Mouse (Mus musculus) midbrain, postnatal 0 days (tissue): ENCODE results near the gene Pold1. TPM values are rescaled to one million over a fixed set of nuclear protein-coding genes. Genes with fewer than 3 reads are reported as not detected.

ENCODE experiments used
- ATAC-seq: fragments of 200-750 bp; cut with Nextera tagmentation; 2 replicates; pipeline ENCODE4 v1.8.0; 2017; ENCODE audit warnings: moderate number of reproducible peaks, mild to moderate bottlenecking, moderate TSS enrichment, moderate library complexity; ENCODE audit not compliant: low FRiP score
- DNase-seq: peaks from one replicate; pipeline ENCODE4 v3.0.0-alpha.2; 2015; ENCODE audit warnings: low spot score
- H3K27ac ChIP-seq: fragments of 300-500 bp; sonication (generic); 2 replicates; pipeline ENCODE4 v1.5.1; 2014; ENCODE audit warnings: low read depth, mild to moderate bottlenecking, low read length, mixed read lengths
- H3K27me3 ChIP-seq: fragments of 300-500 bp; sonication (generic); 2 replicates; pipeline ENCODE4 v1.6.1; 2014; ENCODE audit warnings: low read length, control low read depth, mixed read lengths; ENCODE audit not compliant: insufficient read depth
- H3K36me3 ChIP-seq: fragments of 300-500 bp; sonication (generic); 2 replicates; pipeline ENCODE4 v1.6.1; 2014; ENCODE audit warnings: low read length, control low read depth, mixed read lengths; ENCODE audit not compliant: insufficient read depth
- H3K4me1 ChIP-seq: fragments of 300-500 bp; sonication (generic); 2 replicates; pipeline ENCODE4 v1.6.1; 2014; ENCODE audit warnings: mild to moderate bottlenecking, control low read depth, antibody characterized with exemption, low read length, mixed read lengths; ENCODE audit not compliant: insufficient read depth
- H3K4me2 ChIP-seq: fragments of 300-500 bp; sonication (generic); 2 replicates; pipeline ENCODE4 v1.6.1; 2014; ENCODE audit warnings: low read depth, mild to moderate bottlenecking, low read length, mixed read lengths; ENCODE audit not compliant: poor library complexity, severe bottlenecking
- H3K4me3 ChIP-seq: fragments of 300-500 bp; sonication (generic); 2 replicates; pipeline ENCODE4 v1.5.1; 2014; ENCODE audit warnings: low read depth, mild to moderate bottlenecking, low read length, moderate library complexity
- H3K9ac ChIP-seq: fragments of 300-500 bp; sonication (generic); replicated peaks from 2 replicates; pipeline ENCODE4 v1.6.1; 2014; ENCODE audit warnings: mild to moderate bottlenecking, low read length, moderate library complexity, mixed read lengths; ENCODE audit not compliant: poor library complexity, severe bottlenecking
- H3K9me3 ChIP-seq: fragments of 300-500 bp; sonication (generic); 2 replicates; pipeline ENCODE4 v1.6.1; 2016; ENCODE audit warnings: low read length, control low read depth
- CTCF ChIP-seq: IDR thresholded peaks from 2 replicates; pipeline ENCODE4 v1.5.1; 2016; ENCODE audit warnings: antibody characterized with exemption, mild to moderate bottlenecking
- WGBS: fragments of 180-500 bp; shearing (Covaris S2); extraction: QIAGEN DNeasy Blood & Tissue Kit; methylation state at CpG from one replicate; pipeline ENCODE4 v1.1.7; 2014; 5-methylcytosine and 5-hydroxymethylcytosine counted together
- microRNA-seq: library from miRNA; unstranded; fragments of <30 nt; microRNA quantifications from one replicate; pipeline ENCODE4, GENCODE M21; 2016; ENCODE audit warnings: borderline number of aligned reads
- polyA plus RNA-seq: library from polyadenylated mRNA; unstranded; fragments of >200 nt; fragmentation: Nextera tagmentation; extraction: Ambion mirVana; gene quantifications from 2 replicates; pipeline ENCODE4 v1.2.1, GENCODE M21; 2015
- total RNA-seq: library from RNA; depleted of rRNA; stranded (reverse); fragments of >200 nt; gene quantifications from 2 replicates; pipeline ENCODE4 v1.2.3, GENCODE M21; 2014; rRNA removed

Gene Pold1
- total and polyA plus RNA-seq, 2 experiments from 2014 or later = 9.6 to 17.5 TPM

- Histone ChIP-seq H3K36me3 (no peaks in the 10 kb centered on the region), H3K9ac (no peak overlapping the region), H3K4me2 (no peak overlapping the region), H3K4me3 (no peak overlapping the region), H3K4me1 (no peaks in the 10 kb centered on the region), H3K9me3 (no peaks in the 10 kb centered on the region), H3K27ac (no peak overlapping the region), H3K27me3 (peaks cover 8% of the 10 kb centered on the region; the same call in 1 of the 2 replicates)
- no peak for TF ChIP-seq CTCF
- WGBS = 74% methylated on average over 3 of the region's 3 CpGs
- ATAC-seq (no peak), DNase-seq (no peak)
Observed at GRCm38 (mm10) chr7:44482836-44483435, 65.7 kb downstream of the Pold1 start.

Small RNAs within 50 kb of the gene (microRNA-seq; reads per million reads assigned to microRNA genes)
- gene Mir7053 = not detected

Other genes with a start within 250 kb of the Pold1 start
- 3.2 and 3.9 TPM in 2 replicates for gene Clec11a, start 241.9 kb downstream of the Pold1 start, total RNA-seq
- 3.5 and 3.8 TPM in 2 replicates for gene Clec11a, start 241.9 kb downstream of the Pold1 start, polyA plus RNA-seq
- gene Shank1, start 238.6 kb downstream of the Pold1 start, total RNA-seq = 48.1 and 60.3 TPM in 2 replicates
- gene Shank1, start 238.6 kb downstream of the Pold1 start, polyA plus RNA-seq = 33.9 and 39.2 TPM in 2 replicates
- gene Syt3, start 164.7 kb downstream of the Pold1 start, total RNA-seq = 119 and 144 TPM in 2 replicates
- gene Syt3, start 164.7 kb downstream of the Pold1 start, polyA plus RNA-seq = 88.4 and 96.7 TPM in 2 replicates
- gene 1700008O03Rik, start 163.0 kb downstream of the Pold1 start, total RNA-seq = 0.38 and 1.4 TPM in 2 replicates
- gene 1700008O03Rik, start 163.0 kb downstream of the Pold1 start, polyA plus RNA-seq = 3.8 and 5.2 TPM in 2 replicates
- gene Lrrc4b, start 119.8 kb downstream of the Pold1 start, total RNA-seq = 589 and 657 TPM in 2 replicates
- 24.2 and 26.9 TPM in 2 replicates for gene Lrrc4b, start 119.8 kb downstream of the Pold1 start, polyA plus RNA-seq
- gene Aspdh, start 83.5 kb downstream of the Pold1 start, total RNA-seq = 7.1 and 11.8 TPM in 2 replicates
- 2.1 and 3.7 TPM in 2 replicates for gene Aspdh, start 83.5 kb downstream of the Pold1 start, polyA plus RNA-seq
- 25.5 and 38.5 TPM in 2 replicates for gene Josd2, start 80.9 kb downstream of the Pold1 start, total RNA-seq
- gene Josd2, start 80.9 kb downstream of the Pold1 start, polyA plus RNA-seq = 22.7 and 25.4 TPM in 2 replicates
- gene Emc10, start 52.3 kb downstream of the Pold1 start, total RNA-seq = 247 and 273 TPM in 2 replicates
- gene Emc10, start 52.3 kb downstream of the Pold1 start, polyA plus RNA-seq = 150 and 154 TPM in 2 replicates
- 18.5 and 19.3 TPM in 2 replicates for gene Fam71e1, start 52.3 kb downstream of the Pold1 start, total RNA-seq
- gene Fam71e1, start 52.3 kb downstream of the Pold1 start, polyA plus RNA-seq = 23.8 and 27.7 TPM in 2 replicates
- 0.27 and 0.38 TPM in 2 replicates for gene Mybpc2, start 24.2 kb downstream of the Pold1 start, total RNA-seq
- gene Mybpc2, start 24.2 kb downstream of the Pold1 start, polyA plus RNA-seq = 0.28 and 0.34 TPM in 2 replicates
- gene Spib, start 16.8 kb downstream of the Pold1 start, total RNA-seq = 0.19 TPM in 1 of 2 replicates, not detected in the other
- gene Spib, start 16.8 kb downstream of the Pold1 start, polyA plus RNA-seq = 0.14 TPM in 1 of 2 replicates, not detected in the other
- 46.8 and 47.7 TPM in 2 replicates for gene Nr1h2, start 5.1 kb upstream of the Pold1 start, total RNA-seq
- 41.2 and 48.0 TPM in 2 replicates for gene Nr1h2, start 5.1 kb upstream of the Pold1 start, polyA plus RNA-seq
- not detected in 2 replicates for gene Napsa, start 23.5 kb upstream of the Pold1 start, total RNA-seq
- gene Napsa, start 23.5 kb upstream of the Pold1 start, polyA plus RNA-seq = 0.79 and 0.82 TPM in 2 replicates
- gene Kcnc3, start 41.8 kb upstream of the Pold1 start, total RNA-seq = 17.2 and 25.4 TPM in 2 replicates
- gene Kcnc3, start 41.8 kb upstream of the Pold1 start, polyA plus RNA-seq = 6.2 and 6.6 TPM in 2 replicates
- gene Myh14, start 122.0 kb upstream of the Pold1 start, total RNA-seq = 8.8 and 11.0 TPM in 2 replicates
- gene Myh14, start 122.0 kb upstream of the Pold1 start, polyA plus RNA-seq = 6.9 and 7.9 TPM in 2 replicates
- gene Izumo2, start 159.9 kb upstream of the Pold1 start, total RNA-seq = not detected in 2 replicates
- not detected in 2 replicates for gene Izumo2, start 159.9 kb upstream of the Pold1 start, polyA plus RNA-seq
- gene Vrk3, start 199.6 kb upstream of the Pold1 start, total RNA-seq = 22.8 and 23.3 TPM in 2 replicates
- gene Vrk3, start 199.6 kb upstream of the Pold1 start, polyA plus RNA-seq = 23.5 and 26.4 TPM in 2 replicates
- gene Zfp473, start 202.2 kb upstream of the Pold1 start, total RNA-seq = 1.1 TPM in 2 replicates
- 0.48 and 0.51 TPM in 2 replicates for gene Zfp473, start 202.2 kb upstream of the Pold1 start, polyA plus RNA-seq